Mouse (Mus musculus): Measurements from ENCODE around the gene Spata31d1d.
"Not testable (repeated sequence)": the region's sequence is repeated elsewhere in the genome, so short reads cannot be mapped to it uniquely, and the experiment has no call there.

The Spata31d1d gene

DNA sequence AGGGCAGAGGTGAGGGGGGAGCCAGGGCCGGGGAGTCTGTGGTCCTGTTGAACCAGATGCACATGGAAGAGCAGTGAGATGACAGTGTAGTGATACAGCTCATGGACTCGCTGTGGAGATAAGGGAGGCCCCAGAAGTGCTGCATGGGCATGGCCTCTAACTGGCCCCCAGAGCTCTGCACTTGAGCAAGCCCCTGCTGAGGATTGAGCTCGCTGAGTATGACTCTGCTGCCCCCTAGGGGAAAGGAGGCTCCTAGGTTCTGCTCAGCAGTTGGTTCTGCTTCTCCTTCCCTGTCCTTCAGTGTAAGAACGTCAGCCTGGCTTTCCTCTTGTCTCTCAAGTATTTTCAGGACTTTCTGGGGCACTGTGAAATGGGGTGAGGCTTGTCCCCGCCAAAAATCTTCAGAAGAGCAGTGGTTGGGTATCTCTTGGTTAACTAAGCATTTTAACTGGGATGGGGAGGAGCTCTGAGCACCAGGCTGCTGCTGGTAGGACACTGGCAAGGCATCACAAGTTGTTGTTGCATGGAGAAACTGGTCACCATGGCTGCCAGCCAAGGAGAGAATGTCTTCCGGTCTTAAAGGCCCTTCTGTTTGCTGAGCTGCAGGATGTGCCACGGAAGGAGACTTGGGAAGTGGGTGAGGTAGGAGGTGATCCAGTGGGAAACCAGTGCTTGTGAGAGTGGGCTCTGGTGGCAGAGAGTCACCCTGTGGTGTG, 3.0 kb downstream of the Spata31d1d start:
- DNase-seq: peak; percentile 77 to 86

GRCm38 (mm10) chr13:59726139-59726867, 5.2 kb downstream of the Spata31d1d start:
- no peak for DNase-seq

GRCm38 (mm10) chr13:59722089-59722488, 9.5 kb downstream of the Spata31d1d start:
- not testable (repeated sequence) for DNase-seq

DNA sequence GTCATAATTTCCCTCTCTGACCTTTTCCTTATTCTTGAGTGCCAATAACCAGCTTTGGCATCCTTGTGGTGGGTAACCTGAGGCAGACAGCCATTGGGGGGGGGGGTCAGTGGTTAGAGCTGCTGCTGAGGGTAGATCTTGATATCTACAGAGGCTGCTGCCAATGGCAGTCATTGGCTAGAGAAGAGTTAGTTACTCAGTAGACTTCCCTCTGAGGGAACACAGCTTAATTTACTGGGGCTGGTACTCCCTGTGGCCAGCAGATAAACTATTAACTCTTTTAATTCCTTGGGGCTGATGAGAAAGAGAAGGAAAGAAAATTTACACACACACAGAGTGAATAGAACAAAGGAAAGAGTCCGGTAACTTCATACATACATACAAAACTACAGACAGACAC, 12.1 kb downstream of the Spata31d1d start:
- no peak for DNase-seq

- DNase-seq: peak; percentile 24 to 67
Measured at GRCm38 (mm10) chr13:59718857-59719440, 12.6 kb downstream of the Spata31d1d start.

- no peak for DNase-seq
Measured at GRCm38 (mm10) chr13:59713710-59714109, 17.8 kb downstream of the Spata31d1d start.

GRCm38 (mm10) chr13:59711984-59712383, 19.6 kb downstream of the Spata31d1d start, which contains the start of gene Spata31d1b:
Gene Spata31d1b (plus strand): TSS chr13:59712284.
- DNase-seq: not testable (repeated sequence)

- DNase-seq: no peak
Measured at GRCm38 (mm10) chr13:59710230-59710629, 21.3 kb downstream of the Spata31d1d start, which contains the start of gene Spata31d1a. Gene Spata31d1a (minus strand): TSS chr13:59710330.

DNA sequence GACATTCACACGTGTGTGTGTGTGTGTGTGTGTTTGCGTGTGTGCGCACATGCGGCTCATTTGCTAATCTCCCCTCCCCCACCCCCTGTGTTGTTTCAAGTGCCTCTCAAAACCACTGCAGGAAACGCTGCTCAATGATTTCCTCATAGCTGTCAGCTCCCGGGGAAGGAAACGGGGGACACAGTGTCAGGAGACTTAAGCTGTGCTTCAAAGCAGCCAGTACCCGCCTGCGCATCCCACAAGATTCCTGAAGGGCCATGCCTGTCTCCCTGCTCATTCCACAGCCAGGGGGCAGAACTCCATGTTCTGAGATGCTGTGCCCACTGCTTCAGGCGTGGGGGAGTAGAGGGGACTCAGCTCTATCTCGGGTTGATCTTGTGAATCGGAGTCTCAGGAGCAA, 27.0 kb downstream of the Spata31d1d start:
- DNase-seq: peak; percentile 58 to 78

DNA sequence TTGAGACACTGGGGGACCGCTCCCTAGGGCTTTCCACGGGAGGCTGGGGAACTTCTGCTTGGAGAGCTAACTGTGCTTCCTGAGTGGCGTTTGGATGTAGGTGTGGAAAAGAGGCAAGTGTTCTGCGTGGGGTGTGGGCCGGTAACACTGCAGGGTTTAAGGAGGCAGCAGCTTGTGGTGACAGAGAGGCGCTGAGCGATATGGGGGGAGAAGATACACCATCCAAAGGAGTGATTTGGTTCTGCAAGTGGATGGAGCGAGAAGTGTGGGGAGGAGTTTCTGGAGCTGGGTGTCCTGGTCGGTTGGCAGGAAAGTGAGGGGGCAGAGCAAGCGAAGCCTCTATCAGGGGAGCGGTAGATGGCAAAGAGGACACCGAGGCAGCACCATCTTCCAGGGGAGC, 28.0 kb downstream of the Spata31d1d start:
- DNase-seq: no peak

DNA sequence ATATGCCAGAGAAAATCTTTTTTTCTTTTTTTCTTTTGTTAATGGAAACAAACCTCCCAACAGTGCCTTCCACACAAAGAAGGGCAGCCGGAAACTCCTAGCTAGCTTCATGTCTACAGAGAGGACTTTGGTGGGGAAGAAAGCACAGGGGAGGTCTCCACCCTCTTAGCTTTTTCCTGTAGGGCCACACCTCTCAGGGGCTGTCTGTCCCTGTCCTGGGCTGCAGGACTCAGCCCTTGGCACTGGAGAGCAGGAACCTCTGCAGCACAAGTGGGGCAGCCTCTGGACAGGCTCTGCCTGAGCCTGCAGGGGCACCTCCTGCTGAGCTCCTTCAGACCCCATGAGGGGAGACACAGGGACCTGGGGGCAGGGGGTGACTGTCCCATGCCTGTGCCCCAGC, 31.4 kb downstream of the Spata31d1d start:
- not testable (repeated sequence) for DNase-seq

DNA sequence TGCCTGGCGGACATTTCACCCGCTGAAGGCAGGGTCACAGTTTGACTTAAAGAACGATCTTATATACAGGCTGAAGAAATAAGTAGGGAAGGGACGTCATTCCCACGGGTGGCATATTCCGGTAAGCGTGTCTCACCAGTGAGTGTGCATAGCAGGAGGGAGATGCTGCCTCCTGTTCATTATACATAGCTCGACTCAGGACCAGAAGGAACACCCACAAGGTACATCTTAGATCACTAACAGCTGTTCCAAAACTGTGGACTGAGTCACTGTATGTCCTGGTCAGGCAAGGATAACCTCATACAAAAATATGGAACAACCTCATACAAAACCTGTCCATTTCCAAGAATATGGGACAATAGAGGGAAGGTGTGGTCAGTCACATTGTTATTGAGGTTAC, 32.4 kb downstream of the Spata31d1d start:
- DNase-seq: no peak

- no peak for DNase-seq
Measured at GRCm38 (mm10) chr13:59695781-59696180, 35.8 kb downstream of the Spata31d1d start.

GRCm38 (mm10) chr13:59694008-59694407, 37.5 kb downstream of the Spata31d1d start, which contains the start of gene 4921517D22Rik:
Gene 4921517D22Rik (minus strand): TSS chr13:59694108.
- DNase-seq: no peak

- DNase-seq: no peak
Measured at GRCm38 (mm10) chr13:59691478-59691877, 40.1 kb downstream of the Spata31d1d start.

DNA sequence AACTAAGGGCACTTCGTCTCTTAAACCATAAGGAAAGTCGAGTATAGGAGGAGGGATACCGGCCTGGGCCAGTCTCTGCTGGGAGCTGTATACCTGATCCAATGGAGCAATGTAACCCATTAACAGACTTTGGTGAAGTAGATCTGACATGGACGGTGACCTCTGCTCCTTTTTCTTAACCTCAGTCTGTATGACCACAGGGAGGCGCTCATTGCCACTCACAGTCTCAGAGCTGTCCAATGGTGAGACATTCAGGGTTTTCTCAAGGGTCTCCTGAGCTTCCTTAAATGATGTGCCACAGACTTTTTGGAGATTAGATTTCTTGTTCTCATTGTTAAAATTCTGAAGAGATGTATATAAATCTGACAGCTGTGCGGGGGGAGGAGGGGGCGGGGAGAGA, 41.0 kb downstream of the Spata31d1d start:
- DNase-seq: no peak

DNA sequence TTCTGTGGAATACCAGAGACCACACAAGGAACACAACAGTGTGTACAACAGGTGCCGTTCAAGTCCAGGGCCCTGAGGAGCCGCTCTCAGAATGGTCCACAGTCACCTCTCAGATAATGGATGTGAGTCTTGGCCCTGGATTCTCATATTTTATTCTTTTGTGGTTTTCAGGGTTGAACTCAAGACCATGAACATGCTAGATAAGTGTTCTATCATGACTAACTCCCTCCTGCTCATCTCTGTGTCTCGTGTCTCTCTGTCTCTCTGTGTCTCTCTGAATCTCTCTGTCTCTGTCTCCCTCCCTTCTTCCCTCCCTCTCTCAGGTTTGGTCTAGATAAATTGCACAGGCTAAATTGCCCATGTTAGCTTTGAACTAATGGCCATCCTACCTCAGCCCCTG, 41.7 kb downstream of the Spata31d1d start:
- DNase-seq: no peak

GRCm38 (mm10) chr13:59689313-59689712, 42.2 kb downstream of the Spata31d1d start:
- no peak for DNase-seq

- DNase-seq: peak in 1 of 2 experiments; percentile 19
Measured at GRCm38 (mm10) chr13:59688338-59688770, 43.2 kb downstream of the Spata31d1d start.

- no peak for DNase-seq
Measured at GRCm38 (mm10) chr13:59685236-59685635, 46.3 kb downstream of the Spata31d1d start.

- no peak for DNase-seq
Measured at GRCm38 (mm10) chr13:59682629-59683028, 48.9 kb downstream of the Spata31d1d start.

- no peak for DNase-seq
Measured at GRCm38 (mm10) chr13:59679908-59680307, 51.6 kb downstream of the Spata31d1d start.

DNA sequence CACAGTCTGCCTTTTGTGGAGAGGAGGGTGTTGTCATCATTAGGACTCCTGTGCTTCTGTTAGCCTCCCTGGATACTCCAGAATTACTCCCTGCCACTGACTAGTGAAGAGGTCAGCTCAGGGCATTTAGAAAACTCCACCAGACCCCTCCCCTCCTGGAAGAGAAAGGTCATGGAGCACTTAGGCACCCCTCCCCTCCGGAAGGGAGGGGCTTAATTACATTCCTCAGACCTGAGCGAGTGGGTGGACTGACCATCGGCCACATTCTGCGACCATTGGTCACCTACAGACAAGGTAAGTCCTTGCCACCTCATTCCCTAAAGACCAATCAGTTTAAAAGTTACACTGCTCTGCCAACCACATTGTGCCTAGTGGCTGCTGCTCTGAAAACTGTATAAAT, 52.2 kb downstream of the Spata31d1d start:
- no peak for DNase-seq
